Mouse (Mus musculus): ENCODE measurements around the gene Ncoa3. TPM values are rescaled to one million over a fixed set of nuclear protein-coding genes. Genes with fewer than 3 reads are reported as not detected.

Gene Ncoa3
- polyA plus RNA-seq, 1 experiment from 2014 or later = 14.6 TPM

DNA sequence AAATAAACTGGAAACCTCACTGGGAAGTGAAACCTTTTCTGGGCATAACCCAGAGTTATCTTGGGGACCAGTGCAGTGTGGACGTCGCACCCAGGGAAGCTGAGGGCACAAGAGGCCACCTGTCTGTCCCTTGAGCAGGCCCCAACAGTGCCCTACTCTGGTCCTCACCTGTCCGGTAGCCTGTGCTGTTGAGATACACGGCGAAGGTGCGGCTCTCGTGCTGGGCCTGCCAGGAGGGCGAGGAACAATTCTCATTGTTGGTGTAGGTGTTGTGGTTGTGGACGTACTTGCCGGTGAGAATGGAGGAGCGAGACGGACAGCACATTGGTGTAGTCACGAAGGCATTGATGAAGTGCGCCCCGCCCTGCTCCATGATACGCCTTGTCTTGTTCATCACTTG, 124.3 kb downstream of the Ncoa3 start:
- no peak overlapping the region for H3K27ac ChIP-seq
- no peak overlapping the region for H3K4me3 ChIP-seq (replicated peaks; ENCODE audit: low read depth, low read length)
- H3K4me1 ChIP-seq (replicated peaks; ENCODE audit: insufficient read depth, low read length) = peaks cover 3% of the 10 kb centered on the region; the same call in 1 of the 2 replicates
- no peaks in the 10 kb centered on the region for H3K27me3 ChIP-seq (ENCODE audit: insufficient read depth, low read length)
- ATAC-seq (replicated peaks; ENCODE audit: low FRiP score, low read depth) (no peak), DNase-seq (ENCODE audit: low spot score) (no peak)
- no peak overlapping the region for H3K9ac ChIP-seq (ENCODE audit: low read depth, low read length)
- H3K4me2 ChIP-seq (ENCODE audit: low read length) = no peak overlapping the region
- H3K36me3 ChIP-seq (ENCODE audit: insufficient read depth, low read length) = no peaks in the 10 kb centered on the region
- TF ChIP-seq CTCF (IDR thresholded peaks at IDR 0.05; ENCODE audit: low read depth) = no peak
- no peaks in the 10 kb centered on the region for H3K9me3 ChIP-seq (replicated peaks; ENCODE audit: low read length)
- WGBS = 94% methylated on average over 16 of the region's 16 CpGs

DNA sequence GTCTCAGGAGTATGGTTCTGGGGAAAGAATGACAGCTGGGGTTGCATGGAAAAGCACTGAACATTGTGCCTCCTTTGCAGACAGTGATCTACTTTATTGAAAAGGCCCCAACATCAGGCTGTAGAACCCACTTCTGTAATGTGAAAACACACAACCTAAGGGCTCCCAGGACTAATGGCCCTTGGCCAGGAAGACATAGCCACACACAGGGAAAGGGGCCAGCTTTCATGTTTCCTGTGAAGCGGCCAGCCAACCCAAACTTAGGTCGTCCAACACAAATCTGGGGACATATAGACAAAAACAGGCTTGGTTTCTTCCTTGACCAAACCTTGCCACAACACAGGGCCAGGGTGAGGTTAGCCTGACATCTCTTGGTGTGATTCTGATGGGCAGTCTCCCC, 127.6 kb downstream of the Ncoa3 start:
- no peak for DNase-seq (ENCODE audit: low spot score)
- WGBS = 67% methylated on average over 2 of the region's 2 CpGs

DNA sequence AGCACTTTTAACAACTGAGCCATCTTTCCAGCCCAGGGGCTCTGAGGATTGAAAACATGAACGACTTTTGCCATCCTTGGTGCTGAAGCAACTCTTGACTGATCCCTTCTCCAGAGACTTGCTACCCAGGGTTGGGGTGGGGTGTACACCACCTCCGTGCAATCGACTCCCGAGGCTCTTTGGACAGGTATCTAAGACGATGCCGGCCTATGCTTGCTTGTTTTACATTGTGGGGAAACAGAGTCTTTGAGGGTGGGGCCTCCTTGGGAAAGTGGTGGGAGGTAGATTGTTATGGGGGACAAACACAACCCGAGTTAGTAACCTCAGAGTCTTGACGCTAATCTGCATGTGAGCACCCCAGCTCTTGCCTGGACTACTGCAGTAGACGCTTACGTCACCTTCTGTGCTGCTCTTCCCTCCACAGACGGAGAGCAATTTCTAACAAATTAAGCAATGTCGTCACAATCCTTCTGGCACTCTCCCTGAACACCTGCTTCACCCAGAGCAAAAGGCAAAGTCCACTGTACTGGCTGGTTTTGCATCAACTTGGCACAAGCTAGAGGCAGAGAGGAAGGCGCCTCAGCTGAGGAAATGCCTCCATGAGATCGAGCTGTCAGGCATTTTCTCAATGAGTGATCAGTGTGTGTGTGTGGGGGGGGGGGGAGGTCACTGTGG, 129.4 kb downstream of the Ncoa3 start:
- no peak overlapping the region for H3K4me3 ChIP-seq (replicated peaks; ENCODE audit: low read depth, low read length)

More for the DNA sequence above, 127.6 kb downstream of the Ncoa3 start:
- Histone ChIP-seq H3K9me3 (replicated peaks; ENCODE audit: low read length) (no peaks in the 10 kb centered on the region), H3K9ac (ENCODE audit: low read depth, low read length) (no peak overlapping the region), H3K27ac (no peak overlapping the region), H3K27me3 (ENCODE audit: insufficient read depth, low read length) (no peaks in the 10 kb centered on the region), H3K4me3 (replicated peaks; ENCODE audit: low read depth, low read length) (no peak overlapping the region), H3K36me3 (ENCODE audit: insufficient read depth, low read length) (no peaks in the 10 kb centered on the region), H3K4me2 (ENCODE audit: low read length) (no peak overlapping the region), H3K4me1 (replicated peaks; ENCODE audit: insufficient read depth, low read length) (no peaks in the 10 kb centered on the region)
- no peak for ATAC-seq (replicated peaks; ENCODE audit: low FRiP score, low read depth)
- TF ChIP-seq CTCF (IDR thresholded peaks at IDR 0.05; ENCODE audit: low read depth) = no peak

DNA sequence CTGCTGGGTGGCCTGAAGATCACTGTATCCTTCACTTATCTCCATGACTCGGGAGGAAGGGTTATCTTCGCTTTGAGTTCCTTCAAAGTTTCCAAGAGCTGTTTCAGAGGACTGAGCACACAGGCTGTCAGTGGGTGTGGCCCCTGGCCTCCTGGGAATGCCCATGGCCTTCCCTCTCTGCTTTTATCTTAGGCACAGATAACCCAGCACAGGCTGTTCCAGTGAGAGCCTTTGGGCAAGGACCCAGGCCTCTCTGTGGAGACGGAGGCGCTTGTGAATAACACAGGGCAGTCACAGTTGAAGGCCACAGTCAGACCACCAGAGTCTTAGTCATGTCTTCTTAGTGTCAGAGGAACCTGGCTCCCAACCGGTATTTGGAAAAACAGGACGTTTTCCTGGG, 130.3 kb downstream of the Ncoa3 start:
- no peak overlapping the region for H3K27ac ChIP-seq
- H3K4me3 ChIP-seq (replicated peaks; ENCODE audit: low read depth, low read length) = no peak overlapping the region
- no peak overlapping the region for H3K4me2 ChIP-seq (ENCODE audit: low read length)
- H3K36me3 ChIP-seq (ENCODE audit: insufficient read depth, low read length) = no peaks in the 10 kb centered on the region
- no peaks in the 10 kb centered on the region for H3K27me3 ChIP-seq (ENCODE audit: insufficient read depth, low read length)
- DNase-seq (ENCODE audit: low spot score) = no peak
- no peaks in the 10 kb centered on the region for H3K9me3 ChIP-seq (replicated peaks; ENCODE audit: low read length)
- WGBS = 81% methylated on average over 6 of the region's 6 CpGs
- TF ChIP-seq CTCF (IDR thresholded peaks at IDR 0.05; ENCODE audit: low read depth) = no peak
- ATAC-seq (replicated peaks; ENCODE audit: low FRiP score, low read depth) = no peak
- H3K4me1 ChIP-seq (replicated peaks; ENCODE audit: insufficient read depth, low read length) = no peaks in the 10 kb centered on the region
- no peak overlapping the region for H3K9ac ChIP-seq (ENCODE audit: low read depth, low read length)

More for the DNA sequence above, 129.4 kb downstream of the Ncoa3 start:
- Histone ChIP-seq H3K27ac (no peak overlapping the region), H3K9ac (ENCODE audit: low read depth, low read length) (no peak overlapping the region), H3K9me3 (replicated peaks; ENCODE audit: low read length) (no peaks in the 10 kb centered on the region), H3K4me2 (ENCODE audit: low read length) (no peak overlapping the region), H3K4me1 (replicated peaks; ENCODE audit: insufficient read depth, low read length) (no peaks in the 10 kb centered on the region), H3K36me3 (ENCODE audit: insufficient read depth, low read length) (no peaks in the 10 kb centered on the region), H3K27me3 (ENCODE audit: insufficient read depth, low read length) (no peaks in the 10 kb centered on the region)
- DNase-seq (ENCODE audit: low spot score) = no peak
- TF ChIP-seq CTCF (IDR thresholded peaks at IDR 0.05; ENCODE audit: low read depth) = no peak
- ATAC-seq (replicated peaks; ENCODE audit: low FRiP score, low read depth) = peak; percentile 65; the same call in 1 of the 2 replicates
- 81% methylated on average over 14 of the region's 14 CpGs for whole genome bisulfite sequencing

Other genes with a start within 250 kb of the Ncoa3 start
- gene Zmynd8, start 93.6 kb upstream of the Ncoa3 start, polyA plus RNA-seq (2015; fragmentation: Nextera tagmentation; extraction: Ambion mirVana) = 39.6 and 41.7 TPM in 2 replicates
- 43.6 and 45.1 TPM in 2 replicates for gene Sulf2, start 163.0 kb downstream of the Ncoa3 start, polyA plus RNA-seq (2015; fragmentation: Nextera tagmentation; extraction: Ambion mirVana)

All from kidney, postnatal 0 days (tissue).